ENCODE assay signal across 7 mouse cellular contexts in genomic region chr9:66988888-66989414, GRCm38 (mm10). TPM values are rescaled to one million over a fixed set of nuclear protein-coding genes. Genes with fewer than 3 reads are reported as not detected.
A peak's percentile ranks its signal among the peaks of the same experiment; 100 is the strongest.
DNase-seq lines count a peak whose midpoint lies in the region; ATAC-seq and TF ChIP-seq lines count a peak whose summit lies in the region.

No protein-coding gene starts in this region.

- CTCF ChIA-PET in Patski (lab: Charles Lee), result interaction anchor here (0.7 to 3.6 kb wide), 8 partner anchors 10 to 224 kb away, joined by 3 to 9 read pairs (median 6); no protein-coding TSS in a partner anchor

- no peak overlapping the region for H3K9ac ChIP-seq in intestine, embryonic 15.5 days
- peak overlapping the region; percentile 58 for H3K9ac ChIP-seq in liver, embryonic 12.5 days

- H3K4me1 ChIP-seq in intestine, embryonic 15.5 days (replicated peaks), result peaks cover 30% of the 10 kb centered on the region
- peaks cover 62% of the 10 kb centered on the region for H3K4me1 ChIP-seq in liver, embryonic 12.5 days

- DNase-seq in CD4-positive, CD25-positive, alpha-beta regulatory T cell, adult 2 months (ENCODE audit: low read depth, low spot score), result peak; percentile 40
- DNase-seq in Patski (ENCODE audit: low read depth, low spot score), result peak; percentile 97
- no peak for DNase-seq in gastrocnemius, postnatal 25 days
- no peak for DNase-seq in B cell, adult 2 months

- H3K36me3 ChIP-seq in intestine, embryonic 15.5 days, result no peaks in the 10 kb centered on the region
- H3K36me3 ChIP-seq in liver, embryonic 12.5 days, result peaks cover 6% of the 10 kb centered on the region; the same call in 1 of the 2 replicates

- H3K27me3 ChIP-seq in Patski, result no peaks in the 10 kb centered on the region
- no peaks in the 10 kb centered on the region for H3K27me3 ChIP-seq in intestine, embryonic 15.5 days (replicated peaks)
- H3K27me3 ChIP-seq in liver, embryonic 12.5 days (replicated peaks), result peaks cover 4% of the 10 kb centered on the region; the same call in 1 of the 2 replicates

- H3K9me3 ChIP-seq in intestine, embryonic 15.5 days, result no peaks in the 10 kb centered on the region
- H3K9me3 ChIP-seq in liver, embryonic 12.5 days (replicated peaks), result peaks cover 5% of the 10 kb centered on the region; the same call in 1 of the 2 replicates

- no peak overlapping the region for H3K4me3 ChIP-seq in intestine, embryonic 15.5 days (replicated peaks)
- H3K4me3 ChIP-seq in liver, embryonic 12.5 days, result peak overlapping the region; percentile 40

- peak; percentile 68 for ATAC-seq in Patski
- peak; percentile 89 for ATAC-seq in intestine, embryonic 15.5 days
- no peak for ATAC-seq in liver, embryonic 12.5 days
- no peak for ATAC-seq in granulocyte monocyte progenitor cell, adult 5-6 weeks (replicated peaks; ENCODE audit: poor library complexity, severe bottlenecking)

- 12% methylated on average over 6 of the region's 6 CpGs for WGBS in intestine, embryonic 15.5 days
- 47% methylated on average over 6 of the region's 6 CpGs for WGBS in liver, embryonic 12.5 days (ENCODE audit: insufficient replicate concordance)

- H3K27ac ChIP-seq in intestine, embryonic 15.5 days, result peak overlapping the region; percentile 90
- H3K27ac ChIP-seq in liver, embryonic 12.5 days, result peak overlapping the region; percentile 90

- no peak overlapping the region for H3K4me2 ChIP-seq in intestine, embryonic 15.5 days (replicated peaks)
- peak overlapping the region; percentile 71 for H3K4me2 ChIP-seq in liver, embryonic 12.5 days

- no peak for TF ChIP-seq CTCF in Patski (IDR thresholded peaks at IDR 0.05)

- in situ Hi-C loops in Patski (cut with MboI; ENCODE audit: low pct_unique_long_range_greater_than_20kb), result no loop called here

- POLR2A ChIA-PET in Patski (lab: Charles Lee), result interaction anchor here (1.0 to 2.6 kb wide), 5 partner anchors 13 to 60 kb away, joined by 3 to 16 read pairs (median 6); partner anchors contain the start of gene Tpm1

RNA-seq across cellular contexts. Expression of gene Lactb, which starts 13.7 kb away (rescaled TPM):
- 55.2 TPM for polyA plus RNA-seq in Patski (2021)
- polyA plus RNA-seq in intestine, embryonic 15.5 days (2015; fragmentation: Nextera tagmentation; extraction: Ambion mirVana), result 7.2 and 8.2 TPM in 2 replicates
- 8.9 and 9.4 TPM in 2 replicates for polyA plus RNA-seq in liver, embryonic 12.5 days (2016; fragmentation: Nextera tagmentation; extraction: Ambion mirVana)
- 22.4 and 29.4 TPM in 2 replicates for total RNA-seq in granulocyte monocyte progenitor cell, adult 5-6 weeks (2014; fragmentation: Nextera tagmentation)
- 31.9 and 38.7 TPM in 2 replicates for total RNA-seq in granulocyte monocyte progenitor cell, adult 5-6 weeks (2017)
- total RNA-seq in gastrocnemius, postnatal 25 days (2021), result 10 to 100 TPM; 17.8 to 19.5 TPM

RNA-seq across cellular contexts. Expression of gene Rps27l, which starts 43.1 kb away (rescaled TPM):
- 377 TPM for polyA plus RNA-seq in Patski (2021)
- 830 and 881 TPM in 2 replicates for polyA plus RNA-seq in intestine, embryonic 15.5 days (2015; fragmentation: Nextera tagmentation; extraction: Ambion mirVana)
- polyA plus RNA-seq in liver, embryonic 12.5 days (2016; fragmentation: Nextera tagmentation; extraction: Ambion mirVana), result 702 and 744 TPM in 2 replicates
- 960 and 1,103 TPM in 2 replicates for total RNA-seq in granulocyte monocyte progenitor cell, adult 5-6 weeks (2014; fragmentation: Nextera tagmentation)
- total RNA-seq in granulocyte monocyte progenitor cell, adult 5-6 weeks (2017), result 140 and 187 TPM in 2 replicates
- 100 to 1,000 TPM; 198 to 200 TPM for total RNA-seq in gastrocnemius, postnatal 25 days (2021)

Comparison
In these comparisons a context has a peak if more than half of its experiments do, and no peak if none do; other contexts are left out.
1. DNase-seq: peak in CD4-positive, CD25-positive, alpha-beta regulatory T cell, adult 2 months (single experiment) and Patski (single experiment); none in gastrocnemius, postnatal 25 days (single experiment) and B cell, adult 2 months (0 of 2).
2. ATAC-seq: peak in Patski (single experiment) and intestine, embryonic 15.5 days (single experiment); none in liver, embryonic 12.5 days (single experiment) and granulocyte monocyte progenitor cell, adult 5-6 weeks (single experiment).